Mouse (Mus musculus): ENCODE data around the gene Ugt1a10.
"Not testable (repeated sequence)": the region's sequence is repeated elsewhere in the genome, so short reads cannot be mapped to it uniquely, and the experiment has no call there.

Ugt1a10 gene

GRCm38 (mm10) chr1:88140492-88140891 is 85.3 kb downstream of the Ugt1a10 start:
- not testable (repeated sequence) for DNase-seq (ENCODE audit: low spot score)

GRCm38 (mm10) chr1:88143966-88144675 is 88.9 kb downstream of the Ugt1a10 start:
- DNase-seq (ENCODE audit: low spot score) = peak; percentile 17

DNA sequence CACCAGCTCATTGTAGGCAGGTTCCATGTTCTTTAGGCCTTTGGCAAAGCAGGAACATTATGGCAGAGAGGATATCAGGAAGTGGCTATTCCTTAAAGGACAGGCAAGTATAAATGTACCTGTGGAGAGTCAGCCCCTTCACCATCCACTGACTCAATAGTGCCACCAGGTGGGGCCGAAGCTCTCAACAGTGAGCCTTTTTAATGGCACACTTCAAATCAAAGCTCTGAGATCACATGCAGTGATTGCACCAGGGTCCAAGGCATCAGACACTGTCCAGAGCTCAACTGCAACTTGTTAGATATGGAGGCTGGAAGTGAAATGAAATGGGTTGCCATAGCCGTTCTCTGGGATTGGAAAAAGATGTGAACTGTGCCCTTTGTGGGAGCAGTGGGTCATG is 90.1 kb downstream of the Ugt1a10 start:
- DNase-seq (ENCODE audit: low spot score) = not testable (repeated sequence)

DNA sequence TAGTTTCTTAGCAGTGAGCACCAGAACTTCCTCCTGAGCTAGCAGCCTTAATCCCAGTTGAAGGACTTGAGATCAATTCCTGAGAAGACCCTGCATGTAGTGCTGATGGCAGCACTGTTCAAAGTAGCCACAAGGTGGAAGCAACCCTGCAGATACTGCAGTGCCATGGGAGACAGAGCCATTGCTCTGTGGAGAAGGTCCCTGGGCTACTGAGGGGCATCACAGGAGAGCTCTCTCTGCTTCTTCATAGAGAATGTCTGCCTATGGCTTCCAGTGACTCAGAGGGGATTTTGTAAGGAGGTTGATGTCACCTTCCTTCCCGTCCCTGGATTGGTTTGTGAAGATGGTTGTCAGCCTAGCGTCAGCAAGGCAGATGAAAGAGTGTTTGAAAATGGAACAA is 94.9 kb downstream of the Ugt1a10 start:
- DNase-seq (ENCODE audit: low spot score) = not testable (repeated sequence)

DNA sequence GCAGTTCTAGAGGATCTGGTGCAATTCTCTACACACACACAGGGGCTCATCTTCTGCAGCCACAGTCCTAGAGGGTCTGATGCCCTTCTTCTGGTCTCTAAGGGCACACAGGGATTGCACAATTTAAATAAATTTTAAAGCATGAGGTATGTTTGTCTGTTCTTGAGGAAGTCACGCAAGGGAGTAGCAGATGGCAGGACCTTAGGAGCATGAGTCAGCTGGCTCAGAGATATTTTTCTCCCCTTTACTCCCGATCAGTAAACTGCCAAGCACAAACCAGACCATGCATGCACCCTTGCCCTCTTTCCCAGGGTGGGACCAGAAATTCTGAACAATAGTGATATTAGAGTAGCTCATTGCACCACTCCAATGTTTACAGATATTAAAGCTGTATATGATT is 103.2 kb downstream of the Ugt1a10 start:
- no peak for DNase-seq (ENCODE audit: low spot score)

DNA sequence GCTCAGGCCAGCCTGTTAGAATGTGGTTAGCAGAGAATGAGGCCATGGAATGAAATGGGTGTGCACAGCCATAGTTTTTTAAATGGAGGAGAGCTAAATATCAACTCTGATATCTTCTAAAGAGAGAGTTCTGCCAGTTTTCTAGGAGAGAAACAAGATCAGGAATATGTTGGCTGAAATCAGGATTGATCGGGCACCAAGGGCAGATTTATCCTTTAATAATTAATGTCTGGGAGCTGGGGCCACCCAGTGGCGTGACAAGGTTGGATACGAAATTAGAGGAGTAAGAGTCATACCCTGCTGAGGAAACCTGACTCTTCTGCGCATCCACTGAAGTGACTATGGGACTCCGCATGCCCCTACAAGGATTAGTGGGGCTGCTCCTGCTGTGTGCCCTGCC is 110.5 kb downstream of the Ugt1a10 start, which contains the start of gene Ugt1a5:
Gene Ugt1a5 (plus strand): TSS at position 302 of the 400 bp plus-strand sequence.
- no peak for DNase-seq (ENCODE audit: low spot score)

DNA sequence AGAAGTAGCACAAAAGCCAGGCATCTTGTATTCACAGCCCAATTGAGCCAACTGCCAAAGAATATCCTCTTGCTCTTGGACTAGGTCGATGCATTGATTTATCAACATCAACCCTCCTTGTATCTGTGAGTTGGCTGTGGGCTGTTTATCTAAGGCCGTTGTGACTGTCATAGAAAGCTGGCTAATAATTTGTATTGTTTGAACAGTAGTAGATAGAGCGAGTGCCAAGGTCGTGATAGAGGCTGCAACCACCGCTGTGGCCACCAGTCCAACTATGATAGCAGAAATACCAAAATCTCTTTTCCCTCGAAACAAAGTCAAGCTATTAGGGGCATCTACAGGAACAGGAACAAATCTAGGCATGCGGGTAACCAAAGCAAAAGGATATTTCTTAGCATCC is 117.0 kb downstream of the Ugt1a10 start:
- DNase-seq (ENCODE audit: low spot score) = not testable (repeated sequence)

DNA sequence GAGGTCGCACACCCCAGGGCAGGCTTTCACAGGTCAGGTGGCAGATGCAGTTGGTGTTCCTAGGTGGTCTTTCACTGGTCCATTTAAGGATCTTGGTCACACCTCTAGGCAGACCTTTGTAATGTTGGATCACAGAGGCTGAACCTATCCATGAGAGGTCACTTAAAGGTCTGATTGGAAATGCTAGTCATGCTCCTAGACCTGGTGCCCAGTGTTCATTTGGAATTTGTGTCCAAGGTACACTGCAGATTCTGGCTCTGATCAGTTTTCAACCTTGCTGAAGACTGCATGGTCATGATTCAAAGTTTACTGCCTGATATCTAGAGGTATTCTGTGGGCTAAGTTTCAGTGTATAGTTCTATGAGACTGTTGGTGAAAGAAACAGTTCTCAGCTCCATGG is 124.5 kb downstream of the Ugt1a10 start:
- no peak for DNase-seq (ENCODE audit: low spot score)

- no peak for DNase-seq (ENCODE audit: low spot score)
These were observed 131.2 kb downstream of the Ugt1a10 start for GRCm38 (mm10) chr1:88186325-88186935.

DNA sequence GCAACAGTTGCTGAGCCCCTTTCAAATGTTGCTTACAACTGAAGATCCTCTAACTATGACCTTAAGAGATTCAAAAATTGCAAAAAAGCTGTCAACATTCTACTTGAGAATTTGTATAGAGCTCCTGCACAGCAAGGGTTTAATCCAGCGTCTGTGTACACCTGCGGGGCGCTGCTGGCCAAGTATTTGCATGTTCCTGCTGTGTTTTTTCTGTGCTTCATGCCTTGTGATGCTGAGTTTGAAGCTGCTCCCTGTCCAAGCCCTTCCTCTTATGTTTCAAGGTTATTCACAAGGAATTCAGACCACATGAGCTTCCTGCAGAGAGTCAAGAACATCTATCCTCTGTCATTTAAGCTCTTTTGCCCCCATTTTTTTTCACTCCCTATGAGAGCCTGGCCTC is 136.9 kb downstream of the Ugt1a10 start:
- DNase-seq (ENCODE audit: low spot score) = no peak

DNA sequence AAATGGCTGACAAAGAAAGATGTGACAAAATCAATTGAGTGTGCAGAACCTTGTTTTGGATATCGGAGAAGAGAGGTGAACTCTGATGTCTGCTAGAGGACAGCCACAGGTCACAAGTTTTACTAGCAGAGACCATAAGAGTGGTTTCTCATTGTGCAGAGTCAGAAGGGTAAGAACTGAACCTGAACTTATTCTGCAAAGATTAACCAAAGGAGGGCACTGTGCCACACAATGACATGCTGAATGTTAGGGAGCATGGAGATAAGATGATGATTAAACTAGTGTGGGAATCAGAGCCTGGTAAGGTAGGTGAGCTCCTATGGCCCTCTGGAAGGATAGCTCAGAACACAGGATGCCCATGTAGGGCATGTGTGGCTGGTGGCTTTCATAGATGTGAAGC is 140.5 kb downstream of the Ugt1a10 start:
- no peak for DNase-seq (ENCODE audit: low spot score)

GRCm38 (mm10) chr1:88197443-88197842 is 142.3 kb downstream of the Ugt1a10 start:
- no peak for DNase-seq (ENCODE audit: low spot score)

GRCm38 (mm10) chr1:88199996-88200395 is 144.8 kb downstream of the Ugt1a10 start:
- DNase-seq (ENCODE audit: low spot score) = no peak

DNA sequence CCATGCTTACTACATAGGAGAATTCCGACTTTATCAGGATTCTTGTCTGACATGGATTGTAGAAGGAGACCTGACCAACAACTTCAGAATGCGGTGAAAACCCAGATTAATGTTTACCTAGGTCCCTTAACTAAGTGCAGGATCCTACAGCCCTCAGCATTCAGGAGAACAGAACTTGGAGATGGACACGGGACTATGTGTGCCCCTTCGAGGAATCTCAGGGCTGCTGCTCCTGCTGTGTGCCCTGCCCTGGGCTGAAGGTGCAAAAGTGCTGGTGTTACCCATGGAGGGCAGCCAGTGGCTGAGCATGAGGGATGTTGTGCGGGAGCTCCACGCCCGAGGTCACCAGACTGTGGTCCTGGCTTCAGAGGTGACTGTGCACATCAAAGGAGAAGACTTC is 145.3 kb downstream of the Ugt1a10 start, which contains the start of gene Ugt1a2:
Gene Ugt1a2 (plus strand): TSS at position 146 of the 400 bp plus-strand sequence.
- no peak for DNase-seq (ENCODE audit: low spot score)

DNA sequence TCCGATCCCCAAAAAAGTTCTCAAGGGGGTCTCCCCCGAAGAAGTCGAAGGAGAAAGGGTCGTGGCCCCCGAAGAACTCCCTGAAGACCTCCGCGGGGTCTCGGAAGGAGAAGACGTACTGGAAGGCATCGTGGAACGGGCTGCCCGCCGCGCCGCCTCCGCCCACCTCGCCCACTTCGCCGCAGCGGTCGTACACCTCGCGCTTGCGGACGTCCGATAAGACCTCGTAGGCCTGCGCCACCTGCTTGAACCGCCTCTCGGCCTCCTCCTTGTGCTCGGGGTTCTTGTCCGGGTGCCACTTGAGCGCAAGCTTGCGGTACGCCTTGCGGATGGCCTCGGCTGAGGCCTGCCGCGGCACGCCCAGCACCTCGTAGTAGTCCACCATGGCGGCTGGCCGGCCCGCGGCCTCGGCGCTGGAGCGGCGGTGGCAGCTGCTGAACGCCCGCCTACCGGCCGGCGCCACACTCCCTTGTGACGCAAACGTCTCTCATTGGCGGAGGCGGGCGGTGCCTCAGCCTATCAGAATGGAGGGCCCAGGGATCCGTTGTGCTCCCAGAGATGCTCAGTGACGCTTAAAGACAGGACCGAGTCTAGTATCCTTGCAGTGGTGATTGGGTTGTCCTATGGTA is 150.2 kb downstream of the Ugt1a10 start, which contains the start of gene Dnajb3:
Gene Dnajb3 (minus strand): TSS at position 489 of the 629 bp plus-strand sequence.
- DNase-seq (ENCODE audit: low spot score) = no peak

- DNase-seq (ENCODE audit: low spot score) = no peak
These were observed 151.8 kb downstream of the Ugt1a10 start for GRCm38 (mm10) chr1:88206843-88207479.

DNA sequence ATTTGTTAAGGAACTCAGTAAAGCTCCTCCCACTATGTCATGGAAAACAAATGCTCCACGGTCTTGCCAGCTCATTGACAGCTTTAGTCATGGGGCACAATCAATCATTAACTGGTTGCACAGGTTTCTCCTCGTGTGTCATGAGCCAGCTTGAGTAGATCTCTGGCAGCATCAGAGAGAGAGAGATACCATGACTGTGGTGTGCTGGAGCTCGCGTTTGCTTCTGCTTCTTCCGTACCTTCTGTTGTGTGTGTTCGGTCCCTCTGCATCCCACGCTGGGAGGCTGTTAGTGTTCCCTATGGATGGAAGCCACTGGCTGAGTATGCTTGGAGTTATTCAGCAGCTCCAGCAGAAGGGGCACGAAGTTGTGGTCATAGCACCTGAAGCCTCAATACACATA is 156.6 kb downstream of the Ugt1a10 start, which contains the start of gene Ugt1a1:
Gene Ugt1a1 (plus strand): TSS at position 148 of the 400 bp plus-strand sequence.
- DNase-seq (ENCODE audit: low spot score) = no peak

GRCm38 (mm10) chr1:88212341-88213045 is 157.3 kb downstream of the Ugt1a10 start:
- no peak for DNase-seq (ENCODE audit: low spot score)

DNA sequence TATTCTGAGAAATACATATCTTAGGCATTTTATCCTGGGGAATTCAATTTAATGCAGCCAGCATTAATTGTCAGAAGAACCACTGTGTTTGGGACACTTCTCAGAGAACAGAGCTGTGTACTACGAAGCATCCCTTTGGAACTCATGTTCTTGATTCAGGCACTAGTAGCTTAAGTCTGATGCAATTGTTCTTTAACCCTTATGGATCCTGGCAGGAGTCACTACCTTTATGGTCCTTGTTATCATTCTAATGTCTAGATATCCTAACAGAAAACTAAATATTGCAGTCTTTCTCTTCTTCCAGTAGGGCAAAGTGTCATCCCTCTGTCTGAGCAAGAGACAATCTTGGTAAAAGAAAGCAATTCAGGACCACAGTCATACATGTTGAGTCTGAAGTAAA is 157.9 kb downstream of the Ugt1a10 start:
- DNase-seq (ENCODE audit: low spot score) = no peak

- no peak for DNase-seq (ENCODE audit: low spot score)
These were observed 158.7 kb downstream of the Ugt1a10 start for GRCm38 (mm10) chr1:88213766-88214461.

DNA sequence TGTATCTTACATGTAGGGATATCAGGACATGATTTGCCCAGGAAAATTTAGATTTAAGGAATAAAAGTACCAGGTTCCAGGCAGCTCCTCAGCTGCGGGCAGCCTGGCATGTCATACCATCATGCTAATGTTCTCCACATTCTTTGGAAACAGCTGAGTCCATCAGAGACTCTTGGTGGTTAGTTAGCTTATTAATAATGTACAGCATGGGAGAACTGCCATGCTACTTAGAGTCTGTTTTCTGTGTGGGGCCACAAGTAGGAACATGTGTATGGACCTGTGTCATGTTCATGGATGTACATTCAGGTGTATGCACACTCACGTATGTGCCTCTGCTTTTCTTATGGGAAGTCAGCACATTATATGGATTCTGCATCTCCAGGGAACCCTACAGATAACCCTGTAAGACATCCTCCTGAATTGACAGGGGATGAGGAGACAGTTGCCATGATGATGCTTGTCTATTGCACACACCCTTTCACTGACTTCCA is 159.3 kb downstream of the Ugt1a10 start:
- no peak for DNase-seq (ENCODE audit: low spot score)

All from layer of hippocampus, adult 9-10 months (tissue).